Mouse (Mus musculus) liver, embryonic 16.5 days (tissue): ENCODE measurements around the gene Zcchc17. TPM values are rescaled to one million over a fixed set of nuclear protein-coding genes. Genes with fewer than 3 reads are reported as not detected.
A peak's percentile ranks its signal among the peaks of the same experiment; 100 is the strongest.

Experiments used
- ATAC-seq: fragments of 200-750 bp; cut with Nextera tagmentation; 2 replicates; pipeline ENCODE4 v1.8.0; 2017; ENCODE audit warnings: low read depth, mild to moderate bottlenecking, moderate number of reproducible peaks, moderate library complexity
- H3K27ac ChIP-seq: fragments of 300-500 bp; sonication (generic); 2 replicates; pipeline ENCODE4 v1.5.1; 2014; ENCODE audit warnings: mild to moderate bottlenecking, low read length
- H3K27me3 ChIP-seq: fragments of 300-500 bp; sonication (generic); 2 replicates; pipeline ENCODE4 v1.6.1; 2014; ENCODE audit warnings: low read depth, low read length, mixed read lengths; ENCODE audit not compliant: control insufficient read depth, insufficient read depth
- H3K36me3 ChIP-seq: fragments of 300-500 bp; sonication (generic); 2 replicates; pipeline ENCODE4 v1.6.1; 2014; ENCODE audit warnings: mild to moderate bottlenecking; ENCODE audit not compliant: control insufficient read depth, insufficient read depth
- H3K4me1 ChIP-seq: fragments of 300-500 bp; sonication (generic); 2 replicates; pipeline ENCODE4 v1.6.1; 2014; ENCODE audit warnings: low read depth, low read length, mixed read lengths; ENCODE audit not compliant: control insufficient read depth
- H3K4me2 ChIP-seq: fragments of 300-500 bp; sonication (generic); 2 replicates; pipeline ENCODE4 v1.6.1; 2014; ENCODE audit warnings: low read depth, low read length, mixed read lengths
- H3K4me3 ChIP-seq: fragments of 300-500 bp; sonication (generic); 2 replicates; pipeline ENCODE4 v1.5.1; 2014; ENCODE audit warnings: low read depth, mild to moderate bottlenecking, low read length
- H3K9ac ChIP-seq: fragments of 300-500 bp; sonication (generic); 2 replicates; pipeline ENCODE4 v1.6.1; 2014; ENCODE audit warnings: low read depth, low read length
- H3K9me3 ChIP-seq: fragments of 300-500 bp; sonication (generic); replicated peaks from 2 replicates; pipeline ENCODE4 v1.6.1; 2016; ENCODE audit warnings: low read length; ENCODE audit not compliant: control insufficient read depth
- WGBS: fragments of 180-500 bp; shearing (Covaris S2); extraction: QIAGEN DNeasy Blood & Tissue Kit; methylation state at CpG from one replicate; pipeline ENCODE4 v1.1.7; 2014; ENCODE audit not compliant: insufficient replicate concordance; 5-methylcytosine and 5-hydroxymethylcytosine counted together
- polyA plus RNA-seq: library from polyadenylated mRNA; unstranded; fragments of >200 nt; fragmentation: Nextera tagmentation; extraction: Ambion mirVana; gene quantifications from 2 replicates; pipeline ENCODE4 v1.2.1, GENCODE M21; 2015

Zcchc17 gene
- polyA plus RNA-seq, 1 experiment from 2014 or later: 27.5 TPM

DNA sequence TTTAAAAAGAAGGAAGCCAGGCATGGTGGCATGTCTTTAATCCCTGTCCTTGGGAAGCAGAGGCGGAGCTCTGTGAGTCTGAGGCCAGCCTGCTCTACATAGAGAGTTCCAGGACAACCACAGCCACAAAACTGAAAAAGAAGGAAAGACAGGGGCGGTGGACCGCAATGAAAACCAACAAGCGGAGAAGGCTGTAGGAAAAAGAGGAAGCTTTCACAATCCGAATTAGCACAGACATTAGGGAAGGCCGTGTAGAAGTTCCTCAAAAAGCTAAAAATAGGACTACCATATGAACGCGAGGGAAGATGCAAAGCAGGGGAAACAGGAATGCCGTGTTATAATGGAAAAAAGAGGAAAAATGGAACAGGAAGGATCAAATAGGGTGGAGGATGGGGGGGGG is 75.9 kb downstream of the Zcchc17 start:
- no peak overlapping the region for H3K4me3 ChIP-seq
- H3K27ac ChIP-seq: no peak overlapping the region
- no peak overlapping the region for H3K9ac ChIP-seq
- H3K27me3 ChIP-seq: peaks cover 27% of the 10 kb centered on the region
- H3K9me3 ChIP-seq: no peaks in the 10 kb centered on the region
- no peak for ATAC-seq
- H3K36me3 ChIP-seq: no peaks in the 10 kb centered on the region
- 15% methylated on average over 9 of the region's 9 CpGs for WGBS
- H3K4me2 ChIP-seq: no peak overlapping the region
- H3K4me1 ChIP-seq: no peaks in the 10 kb centered on the region

DNA sequence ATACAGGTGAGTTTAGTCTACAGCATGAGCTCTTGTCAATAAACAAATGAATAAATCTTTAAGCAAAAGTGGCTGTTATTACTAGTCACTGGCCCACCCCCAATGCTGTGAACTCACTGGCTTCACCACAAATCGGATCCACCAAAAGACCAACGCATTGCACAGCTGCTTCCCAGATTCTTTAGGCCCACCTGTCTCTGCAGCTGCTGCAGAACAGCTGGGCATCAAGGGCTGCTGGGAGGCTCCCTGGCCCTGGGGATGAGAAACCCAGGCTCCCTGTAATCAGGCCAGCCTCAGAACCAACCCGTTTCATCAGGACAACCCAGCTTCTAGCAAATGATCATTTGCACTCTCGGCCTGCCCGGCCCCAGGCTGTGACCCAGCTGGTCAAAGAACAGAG is 76.9 kb downstream of the Zcchc17 start:
- no peaks in the 10 kb centered on the region for H3K36me3 ChIP-seq
- H3K9ac ChIP-seq: no peak overlapping the region
- no peak overlapping the region for H3K27ac ChIP-seq
- ATAC-seq: no peak
- no peaks in the 10 kb centered on the region for H3K9me3 ChIP-seq
- no peaks in the 10 kb centered on the region for H3K4me1 ChIP-seq
- no peak overlapping the region for H3K4me2 ChIP-seq
- H3K27me3 ChIP-seq: peaks cover 28% of the 10 kb centered on the region
- WGBS: 55% methylated on average over 5 of the region's 5 CpGs
- H3K4me3 ChIP-seq: no peak overlapping the region

DNA sequence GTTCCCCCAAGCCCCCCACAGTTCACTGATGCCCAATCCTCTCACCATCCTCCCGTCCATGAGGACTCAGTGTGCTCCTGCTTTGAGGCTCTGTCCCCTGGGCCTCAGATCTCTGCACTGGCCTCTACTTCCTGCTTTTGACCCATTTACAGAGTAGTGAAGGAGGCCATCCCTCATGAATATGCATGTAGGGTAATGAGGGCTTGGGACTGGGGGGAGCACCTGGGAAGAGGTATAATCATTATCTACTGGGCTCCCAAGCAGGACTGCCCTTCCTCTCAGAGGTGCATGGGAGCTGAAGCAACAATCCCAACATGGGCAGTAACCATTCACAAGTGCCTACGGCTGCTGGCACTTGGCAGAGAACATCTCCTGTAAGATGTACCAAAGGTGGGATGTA is 80.6 kb downstream of the Zcchc17 start, which contains the start of gene Serinc2:
Gene Serinc2, minus strand, starts transcription at position 101 of the 400 bp plus-strand sequence.
- WGBS: 49% methylated on average over 2 of the region's 2 CpGs
- H3K4me2 ChIP-seq: no peak within 1 kb of the TSS
- no peaks in the 10 kb centered on the region for H3K9me3 ChIP-seq
- H3K27me3 ChIP-seq: peaks cover 50% of the 10 kb centered on the region
- no peak within 1 kb of the TSS for H3K9ac ChIP-seq
- ATAC-seq: no peak
- H3K27ac ChIP-seq: no peak within 1 kb of the TSS
- peaks cover 7% of the 10 kb centered on the region for H3K4me1 ChIP-seq
- H3K4me3 ChIP-seq: no peak within 1 kb of the TSS
- H3K36me3 ChIP-seq: no peaks in the 10 kb centered on the region

DNA sequence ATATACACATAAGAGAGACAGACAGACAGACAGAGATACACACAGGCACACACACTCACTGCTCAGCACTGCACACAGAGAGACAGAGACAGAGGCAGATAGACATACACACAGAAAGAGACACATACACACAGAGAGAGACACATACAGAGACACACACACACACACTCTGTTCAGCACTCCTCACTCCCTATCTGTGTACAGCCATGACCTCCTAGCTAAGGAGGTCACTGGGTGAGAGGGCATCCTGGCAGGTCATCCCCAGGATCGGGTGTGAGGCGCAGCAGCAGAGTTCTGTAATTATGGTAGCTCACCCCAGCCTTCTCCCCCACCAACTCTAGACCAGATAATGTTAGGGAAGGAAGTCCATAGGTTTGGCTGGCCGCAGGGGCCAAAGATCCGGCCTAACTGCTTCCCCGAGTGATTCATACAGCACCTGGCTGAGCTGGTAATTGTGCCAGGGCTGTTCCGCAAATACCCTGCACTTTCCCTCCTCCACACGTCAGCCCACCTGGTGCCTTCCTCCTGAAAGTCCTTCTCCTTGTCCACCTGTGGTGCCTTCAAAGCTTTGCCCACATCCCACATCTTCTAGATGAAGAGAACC is 83.1 kb downstream of the Zcchc17 start:
- Histone ChIP-seq H3K27me3 (peaks cover 72% of the 10 kb centered on the region), H3K9me3 (no peaks in the 10 kb centered on the region), H3K27ac (no peak overlapping the region), H3K4me2 (no peak overlapping the region), H3K9ac (no peak overlapping the region), H3K36me3 (no peaks in the 10 kb centered on the region), H3K4me3 (no peak overlapping the region), H3K4me1 (peaks cover 7% of the 10 kb centered on the region)
- no peak for ATAC-seq
- WGBS: 38% methylated on average over 7 of the region's 7 CpGs

DNA sequence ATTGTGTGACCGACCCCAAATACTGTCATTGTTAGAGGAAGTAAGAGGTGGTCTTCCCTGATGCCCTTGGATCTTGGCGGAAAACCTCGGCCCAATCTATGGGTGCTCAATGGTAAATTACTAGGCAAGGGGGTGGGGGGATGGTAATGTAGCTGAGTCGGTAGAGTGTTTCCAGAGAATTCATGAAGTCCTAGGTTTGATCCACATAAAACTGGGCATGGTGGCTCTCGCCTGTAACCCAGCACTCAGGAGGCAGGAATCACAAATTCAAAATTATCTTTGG is 84.0 kb downstream of the Zcchc17 start:
- Histone ChIP-seq H3K9ac (no peak overlapping the region), H3K4me1 (peaks cover 7% of the 10 kb centered on the region), H3K9me3 (no peaks in the 10 kb centered on the region), H3K27me3 (peaks cover 75% of the 10 kb centered on the region), H3K36me3 (no peaks in the 10 kb centered on the region), H3K27ac (no peak overlapping the region), H3K4me3 (no peak overlapping the region), H3K4me2 (no peak overlapping the region)
- ATAC-seq: no peak
- WGBS: 39% methylated on average over 5 of the region's 5 CpGs

DNA sequence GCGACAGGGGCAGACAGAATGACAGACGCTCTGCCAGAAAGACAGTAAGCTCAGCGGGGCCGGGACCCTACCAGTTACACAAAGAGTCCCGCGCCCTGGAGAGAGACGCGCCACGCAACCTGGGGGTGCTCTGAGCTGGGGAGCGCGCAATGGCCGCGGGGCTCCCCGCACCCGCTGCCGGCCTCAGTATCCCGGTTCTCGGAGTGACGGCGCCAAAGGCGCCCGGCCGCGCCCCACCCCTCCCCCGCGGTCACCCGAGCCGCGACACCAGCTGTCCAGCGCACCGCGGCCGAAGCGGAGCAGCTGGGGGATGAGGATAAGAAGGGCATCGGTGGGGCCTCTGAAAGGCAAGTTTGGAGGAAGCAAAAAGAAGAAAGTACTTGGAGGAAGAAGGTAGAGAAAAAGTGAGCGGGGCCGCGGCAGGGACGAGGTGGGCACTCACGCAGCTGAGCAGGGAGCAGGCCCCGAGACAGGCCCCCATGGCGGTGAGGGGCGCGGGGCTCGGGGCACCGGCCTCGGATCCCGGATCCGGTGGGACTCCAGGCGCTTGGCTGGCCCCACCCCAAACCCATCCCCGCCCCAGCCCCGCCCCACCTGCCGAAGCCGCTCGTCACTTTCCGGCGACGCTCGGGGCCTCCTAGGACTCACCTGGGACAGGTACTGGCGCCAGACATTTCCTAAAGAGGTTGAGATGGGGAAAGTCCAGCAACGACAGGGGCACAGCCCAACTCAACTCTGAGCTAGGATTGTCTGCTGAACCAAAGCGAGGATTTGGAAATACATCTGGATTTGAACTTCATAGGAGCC is 84.5 kb downstream of the Zcchc17 start:
- ATAC-seq: no peak
- 2% methylated on average over 61 of the region's 62 CpGs for WGBS
- no peaks in the 10 kb centered on the region for H3K9me3 ChIP-seq
- peaks cover 75% of the 10 kb centered on the region for H3K27me3 ChIP-seq
- H3K4me2 ChIP-seq: peak overlapping the region; percentile 59
- H3K4me1 ChIP-seq: peaks cover 7% of the 10 kb centered on the region
- H3K4me3 ChIP-seq: peak overlapping the region; percentile 50
- H3K27ac ChIP-seq: no peak overlapping the region
- H3K36me3 ChIP-seq: no peaks in the 10 kb centered on the region
- H3K9ac ChIP-seq: no peak overlapping the region

DNA sequence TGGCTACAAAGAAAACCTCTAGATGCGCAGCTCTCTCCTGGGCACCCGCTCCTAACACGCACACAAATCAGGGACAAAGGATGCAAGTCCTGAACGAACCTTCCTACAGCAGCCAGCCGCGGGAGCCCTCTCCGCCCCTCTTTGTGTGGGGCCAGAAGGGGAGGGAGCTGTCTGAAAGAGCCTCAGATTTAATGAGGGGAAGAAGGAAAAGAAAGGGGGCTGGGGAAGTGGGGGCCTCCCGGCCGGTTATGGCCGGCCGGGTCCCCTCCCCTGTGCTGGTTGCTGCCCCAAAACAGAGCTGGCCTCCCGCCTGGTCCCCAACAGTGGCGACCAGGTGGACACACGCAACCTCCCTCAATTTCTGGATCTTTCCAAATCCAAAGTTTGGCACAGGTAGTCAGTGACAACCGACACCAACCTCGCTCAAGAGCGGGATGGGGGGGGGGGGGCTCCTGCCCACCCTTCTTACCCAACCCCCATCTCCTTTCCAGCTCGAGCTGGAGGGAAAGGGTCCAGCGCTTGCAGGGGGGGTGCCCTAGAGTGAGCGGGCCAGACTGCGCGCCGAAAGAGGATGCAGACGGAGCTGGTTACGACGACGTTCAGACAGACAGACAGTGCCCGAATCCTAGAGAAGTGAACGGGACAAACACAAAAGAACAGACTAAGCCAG is 85.3 kb downstream of the Zcchc17 start:
- ATAC-seq: no peak
- peak overlapping the region; percentile 59 for H3K4me2 ChIP-seq
- no peak overlapping the region for H3K9ac ChIP-seq
- H3K27me3 ChIP-seq: peaks cover 75% of the 10 kb centered on the region
- no peak overlapping the region for H3K27ac ChIP-seq
- H3K4me1 ChIP-seq: peaks cover 7% of the 10 kb centered on the region
- H3K9me3 ChIP-seq: no peaks in the 10 kb centered on the region
- 2% methylated on average over 29 of the region's 29 CpGs for WGBS
- no peaks in the 10 kb centered on the region for H3K36me3 ChIP-seq
- peak overlapping the region; percentile 50 for H3K4me3 ChIP-seq

DNA sequence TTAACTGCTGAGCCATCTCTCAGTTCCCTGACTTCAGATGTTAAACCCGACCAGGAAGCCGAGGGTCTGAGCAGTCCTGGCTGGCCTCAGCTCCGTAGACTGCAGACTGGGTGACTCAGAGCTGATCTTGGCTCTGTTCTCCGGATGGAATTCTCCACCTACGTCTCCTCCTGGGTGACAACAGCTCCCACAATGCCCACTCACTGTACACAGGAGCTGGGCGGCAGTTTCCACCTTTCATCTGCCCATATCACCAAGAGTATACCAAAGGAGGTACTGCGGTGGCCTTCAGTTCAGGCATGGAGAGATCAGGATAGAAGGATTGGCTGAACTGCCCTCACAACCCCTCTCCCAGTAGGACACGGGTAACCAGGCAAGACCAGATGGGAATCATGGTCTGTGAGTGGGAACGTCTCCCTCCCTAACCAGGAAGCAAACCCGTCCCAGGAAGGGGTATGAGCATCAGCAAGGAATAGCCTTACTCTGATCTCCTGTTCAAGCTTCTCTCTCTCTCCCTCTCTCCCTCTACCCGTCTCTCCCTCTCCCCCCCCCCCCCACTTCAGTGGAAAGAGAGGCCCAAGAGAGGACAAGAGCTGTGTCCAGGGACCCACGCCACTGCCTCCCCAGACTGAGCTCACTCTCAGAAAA is 85.9 kb downstream of the Zcchc17 start:
- H3K4me2 ChIP-seq: no peak overlapping the region
- no peaks in the 10 kb centered on the region for H3K36me3 ChIP-seq
- no peak overlapping the region for H3K27ac ChIP-seq
- no peak overlapping the region for H3K4me3 ChIP-seq
- no peaks in the 10 kb centered on the region for H3K9me3 ChIP-seq
- no peak for ATAC-seq
- peaks cover 7% of the 10 kb centered on the region for H3K4me1 ChIP-seq
- 12% methylated on average over 11 of the region's 12 CpGs for whole genome bisulfite sequencing
- no peak overlapping the region for H3K9ac ChIP-seq
- H3K27me3 ChIP-seq: peaks cover 69% of the 10 kb centered on the region
